Mouse (Mus musculus): ENCODE measurements around the gene Drd5.

Drd5 gene

GRCm38 (mm10) chr5:38318966-38319786, at the start of gene Drd5:
TSS of gene Drd5 (plus strand) at chr5:38319367.
- ChIA-PET POLR2A (interaction anchor here in 1 of 4 experiments (0.5 to 0.6 kb wide), 2 partner anchors 10 to 350 kb away, joined by 3 read pairs; no protein-coding TSS in a partner anchor), CTCF (interaction anchor here in 2 of 4 experiments (1.0 to 3.5 kb wide), 4 partner anchors 10 to 313 kb away, joined by 3 to 16 read pairs (median 4); no protein-coding TSS in a partner anchor)

- CTCF ChIA-PET, result no interaction called here
- POLR2A ChIA-PET, result no interaction called here
These were observed 48.2 kb upstream of the Drd5 start for GRCm38 (mm10) chr5:38270942-38271341.

DNA sequence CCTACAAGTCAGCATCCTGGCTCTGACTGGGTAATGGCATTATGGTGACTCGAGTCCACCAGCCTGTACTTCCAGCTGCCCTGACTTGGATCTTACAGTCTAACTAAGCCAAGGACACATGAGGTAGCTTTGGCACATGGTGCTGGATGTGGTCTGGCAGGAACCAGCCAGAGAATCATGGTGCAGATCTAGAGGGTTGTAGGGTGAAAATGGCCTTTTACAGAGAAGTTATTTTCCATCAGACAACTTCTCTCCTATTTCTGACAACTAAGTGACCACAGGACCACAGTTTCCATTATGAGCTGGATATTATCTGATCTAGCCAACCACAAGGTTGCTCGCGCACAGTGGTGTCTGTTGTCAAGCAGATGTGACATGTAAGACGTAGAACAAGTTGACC, 45.3 kb upstream of the Drd5 start:
- CTCF ChIA-PET, result interaction anchor here in 1 of 4 experiments (0.5 kb wide), 1 partner anchor 479 kb away, joined by 4 read pairs; no protein-coding TSS in a partner anchor

DNA sequence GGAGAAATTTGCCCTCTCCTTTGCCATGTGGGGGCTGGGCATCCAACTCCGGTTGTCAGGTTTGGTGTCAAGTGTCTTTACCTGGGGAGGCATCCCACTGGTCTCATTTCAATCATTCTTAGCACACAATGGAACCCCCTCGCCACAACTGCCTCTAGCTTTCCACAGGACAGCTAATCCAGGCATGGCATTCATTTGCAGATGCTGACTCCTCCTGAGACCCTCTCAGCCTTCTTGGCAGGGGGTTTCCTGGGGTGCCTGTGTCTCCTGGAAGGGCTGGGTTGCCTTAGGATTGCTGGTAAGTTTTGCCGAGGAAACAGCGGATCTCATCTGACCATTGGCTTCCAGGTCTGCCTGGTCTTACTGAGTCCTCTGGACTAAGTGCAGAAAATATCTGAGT, 43.4 kb upstream of the Drd5 start, which contains the start of gene Otop1:
Gene Otop1 (plus strand): TSS at position 202 of the 400 bp plus-strand sequence.
- ChIA-PET CTCF (no interaction called here), POLR2A (interaction anchor here in 2 of 4 experiments (0.7 to 1.5 kb wide), 2 partner anchors 12 to 15 kb away, joined by 3 to 5 read pairs; no protein-coding TSS in a partner anchor)

More for the DNA sequence above, 45.3 kb upstream of the Drd5 start:
- POLR2A ChIA-PET, result interaction anchor here in 2 of 4 experiments (0.6 kb wide), 3 partner anchors 267 to 1245 kb away, joined by 3 to 9 read pairs (median 4); no protein-coding TSS in a partner anchor

- ChIA-PET CTCF (no interaction called here), POLR2A (interaction anchor here in 1 of 4 experiments (0.7 to 1.2 kb wide), 3 partner anchors 25 to 389 kb away, joined by 3 to 4 read pairs (median 3); no protein-coding TSS in a partner anchor)
These were observed 42.7 kb upstream of the Drd5 start for GRCm38 (mm10) chr5:38276451-38276850.

DNA sequence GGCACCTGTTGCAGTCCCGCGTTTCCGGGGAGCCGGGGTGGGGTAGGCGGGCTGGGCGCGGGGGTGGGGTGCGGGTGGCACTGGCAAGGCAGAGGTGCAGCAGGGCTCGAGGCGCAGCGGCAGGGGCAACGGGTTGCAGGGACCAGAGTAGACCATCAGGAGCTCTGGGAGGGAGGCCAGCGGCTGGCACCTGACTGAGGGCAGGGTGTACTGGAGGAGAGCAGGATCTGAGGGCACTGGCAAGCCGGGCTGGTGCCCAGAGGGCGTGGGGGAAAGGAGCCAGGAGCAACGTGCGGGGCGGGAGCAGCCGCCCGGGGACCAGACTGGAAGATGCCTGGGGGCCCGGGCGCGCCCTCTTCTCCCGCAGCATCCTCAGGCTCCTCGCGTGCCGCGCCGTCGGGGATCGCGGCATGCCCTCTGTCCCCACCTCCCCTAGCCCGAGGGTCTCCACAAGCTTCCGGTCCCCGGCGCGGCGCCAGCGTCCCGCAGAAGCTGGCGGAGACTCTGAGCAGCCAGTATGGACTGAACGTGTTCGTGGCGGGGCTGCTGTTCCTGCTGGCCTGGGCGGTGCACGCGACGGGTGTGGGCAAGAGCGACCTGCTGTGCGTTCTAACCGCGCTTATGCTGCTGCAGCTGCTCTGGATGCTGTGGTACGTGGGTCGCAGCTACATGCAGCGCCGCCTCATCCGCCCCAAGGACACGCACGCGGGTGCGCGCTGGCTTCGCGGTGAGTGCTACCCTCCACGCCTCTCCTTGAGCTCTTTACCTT, 41.9 kb upstream of the Drd5 start:
- ChIA-PET POLR2A (interaction anchor here in 2 of 4 experiments (0.6 to 1.2 kb wide), 4 partner anchors 11 to 389 kb away, joined by 3 to 4 read pairs (median 3); no protein-coding TSS in a partner anchor), CTCF (interaction anchor here in 1 of 4 experiments (0.8 kb wide), 1 partner anchor 303 kb away, joined by 3 read pairs; no protein-coding TSS in a partner anchor)

DNA sequence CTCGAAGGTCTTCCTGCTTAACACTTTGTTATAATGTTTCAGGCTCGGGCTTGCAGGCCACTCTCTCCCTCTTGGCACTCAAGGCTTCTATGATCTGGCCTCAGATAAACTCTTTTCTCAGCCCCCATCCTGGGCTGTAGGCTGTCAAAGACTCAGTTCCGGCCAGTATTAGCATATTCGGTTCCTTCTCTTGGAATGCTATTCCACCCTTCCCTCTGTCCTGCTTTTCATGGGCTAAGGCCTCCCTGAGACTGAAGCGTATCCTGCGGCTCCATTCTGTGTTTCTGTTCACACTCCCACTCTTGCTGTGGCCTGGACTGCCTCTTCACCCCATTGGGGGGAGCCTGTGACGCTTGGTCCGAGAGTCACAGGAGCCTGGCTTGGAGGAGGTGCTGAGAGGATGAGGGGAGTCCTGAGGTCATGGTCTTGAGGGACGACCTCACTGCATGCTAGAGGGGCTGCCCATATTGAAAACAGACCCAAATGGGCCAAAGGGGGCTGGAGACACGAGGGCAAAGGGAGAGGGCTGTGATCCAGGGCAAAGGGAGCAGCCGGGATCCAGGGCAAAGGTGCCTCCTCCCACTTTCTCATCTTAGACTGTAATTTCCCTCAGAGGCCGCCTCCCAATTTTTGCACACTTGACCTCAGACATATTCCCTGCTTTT, 41.1 kb upstream of the Drd5 start:
- CTCF ChIA-PET, result no interaction called here
- POLR2A ChIA-PET, result interaction anchor here in 2 of 4 experiments (0.6 to 1.2 kb wide), 3 partner anchors 11 to 242 kb away, joined by 3 to 4 read pairs (median 3); no protein-coding TSS in a partner anchor

DNA sequence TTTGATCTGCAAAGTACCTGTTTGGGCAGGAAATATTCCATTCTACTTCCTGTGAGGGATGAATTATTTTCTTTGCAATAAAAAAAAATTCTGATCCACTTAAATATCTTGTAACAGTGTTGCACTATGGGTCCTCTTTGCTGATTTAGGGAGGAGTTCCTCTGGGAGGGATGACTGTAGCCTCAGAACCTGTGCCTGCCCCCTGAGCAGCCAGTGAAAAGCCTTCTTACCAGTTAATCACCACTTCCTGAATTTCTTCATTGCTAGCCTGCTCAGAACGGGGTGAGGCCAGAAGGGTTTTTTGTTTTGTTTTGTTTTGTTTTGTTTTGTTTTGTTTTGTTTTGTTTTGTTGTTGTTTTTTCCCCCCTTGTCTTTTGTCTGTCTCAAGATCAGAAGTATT, 39.1 kb upstream of the Drd5 start:
- CTCF ChIA-PET, result interaction anchor here in 1 of 4 experiments (1.1 to 1.3 kb wide), 2 partner anchors 11 to 29 kb away, joined by 3 read pairs; no protein-coding TSS in a partner anchor
- POLR2A ChIA-PET, result interaction anchor here in 1 of 4 experiments (0.6 kb wide), 1 partner anchor 144 kb away, joined by 3 read pairs; no protein-coding TSS in a partner anchor

GRCm38 (mm10) chr5:38285724-38286123, 33.4 kb upstream of the Drd5 start:
- ChIA-PET POLR2A (interaction anchor here in 1 of 4 experiments (1.0 kb wide), 1 partner anchor 16 kb away, joined by 4 read pairs; no protein-coding TSS in a partner anchor), CTCF (interaction anchor here in 1 of 4 experiments (1.2 kb wide), 1 partner anchor 22 kb away, joined by 3 read pairs; no protein-coding TSS in a partner anchor)

DNA sequence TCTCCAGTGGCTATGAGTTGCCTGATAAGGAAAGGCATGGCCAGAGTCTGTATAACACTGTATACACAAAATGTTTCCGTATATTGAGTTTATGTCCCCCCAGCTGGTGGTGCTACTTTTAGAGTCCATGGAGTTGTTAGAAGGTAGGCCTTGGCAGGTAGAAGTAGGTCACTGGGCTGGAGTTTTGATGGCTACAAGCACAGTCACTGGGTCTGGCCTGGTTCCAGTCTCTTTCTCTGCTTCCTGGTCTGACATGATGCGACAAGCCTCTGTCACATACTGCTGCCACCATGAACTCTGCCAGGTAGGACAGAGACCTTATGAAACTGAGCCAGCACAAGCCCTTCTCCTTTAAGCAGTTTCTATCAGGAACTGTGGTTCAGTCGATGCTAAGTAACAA, 30.7 kb upstream of the Drd5 start:
- CTCF ChIA-PET, result interaction anchor here in 1 of 4 experiments (0.9 kb wide), 1 partner anchor 20 kb away, joined by 4 read pairs; no protein-coding TSS in a partner anchor
- POLR2A ChIA-PET, result interaction anchor here in 1 of 4 experiments (0.6 kb wide), 1 partner anchor 904 kb away, joined by 3 read pairs; no protein-coding TSS in a partner anchor

DNA sequence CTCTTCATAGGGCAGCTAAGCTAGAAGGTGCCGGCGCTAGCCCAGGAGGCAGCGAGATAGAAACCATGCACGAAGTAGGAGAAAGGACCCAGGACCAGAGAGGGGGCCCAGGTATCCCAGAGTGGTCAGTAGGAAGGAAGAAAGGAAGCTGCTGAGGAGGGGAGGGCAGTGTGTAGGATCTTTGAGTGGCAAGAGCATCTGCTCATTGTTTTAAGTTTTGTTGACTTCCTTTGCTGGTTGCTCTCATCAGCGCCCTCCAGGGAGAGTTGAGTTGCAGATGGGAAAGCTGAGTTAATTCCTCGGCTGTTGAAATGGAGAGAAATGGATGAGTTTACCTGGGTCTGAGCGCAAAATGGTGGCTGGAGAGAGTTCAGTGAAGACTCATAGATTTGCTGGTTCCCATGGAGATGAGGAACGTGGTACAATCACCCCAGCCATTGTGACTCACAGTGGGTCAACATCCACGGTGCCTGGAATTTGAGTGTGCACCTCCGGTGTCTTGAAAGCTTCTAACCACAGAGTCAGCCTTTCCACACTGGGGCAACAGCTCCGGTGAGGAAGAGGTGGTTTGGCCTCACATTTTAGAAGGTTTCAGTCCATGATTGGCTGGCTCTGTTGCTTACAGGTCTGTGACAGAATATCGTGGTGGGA, 17.3 kb upstream of the Drd5 start:
- ChIA-PET POLR2A (interaction anchor here in 1 of 4 experiments (1.2 kb wide), 3 partner anchors 16 to 65 kb away, joined by 3 to 4 read pairs (median 3); no protein-coding TSS in a partner anchor), CTCF (interaction anchor here in 3 of 4 experiments (0.7 to 1.4 kb wide), 5 partner anchors 9 to 330 kb away, joined by 3 to 5 read pairs (median 3); no protein-coding TSS in a partner anchor)

DNA sequence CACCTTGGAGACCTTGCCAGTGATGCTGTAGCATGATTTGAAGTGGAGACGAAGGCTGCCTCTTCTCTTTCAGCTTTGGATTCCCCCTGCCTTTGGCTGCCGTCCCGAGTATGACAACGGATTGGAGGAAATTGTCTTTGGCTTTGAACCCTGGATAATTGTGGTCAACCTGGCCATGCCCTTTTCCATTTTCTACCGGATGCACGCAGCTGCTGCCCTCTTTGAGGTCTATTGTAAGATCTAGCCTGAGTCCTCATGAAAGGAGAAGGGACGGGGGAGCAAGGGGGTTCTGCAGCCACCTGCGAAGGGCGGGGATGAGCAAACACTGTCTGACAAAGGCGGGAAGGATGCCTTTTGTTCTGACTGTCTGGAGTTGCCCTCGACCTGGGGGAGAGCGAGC, 16.5 kb upstream of the Drd5 start:
- ChIA-PET CTCF (interaction anchor here (0.7 to 1.4 kb wide), 5 partner anchors 66 to 329 kb away, joined by 3 to 5 read pairs (median 3); no protein-coding TSS in a partner anchor), POLR2A (interaction anchor here in 1 of 4 experiments (1.2 kb wide), 3 partner anchors 17 to 64 kb away, joined by 3 to 4 read pairs (median 3); no protein-coding TSS in a partner anchor)

DNA sequence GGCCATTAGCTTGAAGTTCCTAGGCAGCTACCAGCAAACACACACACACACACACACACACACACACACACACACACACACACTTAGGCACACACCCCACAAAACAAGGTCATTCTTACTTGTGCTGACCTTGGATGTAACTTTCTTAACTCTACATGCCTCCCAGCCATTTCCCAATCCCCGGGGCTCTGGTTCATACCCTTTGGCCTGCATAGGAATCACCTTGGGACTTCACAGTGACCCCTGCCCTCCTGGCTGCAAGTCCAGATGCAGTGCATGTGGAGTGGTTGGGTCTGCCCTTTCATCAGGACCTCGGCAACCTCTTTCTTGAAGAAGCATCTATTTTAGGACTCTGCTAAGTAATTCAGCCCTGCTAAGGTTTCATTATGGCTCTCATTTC, 13.9 kb upstream of the Drd5 start:
- POLR2A ChIA-PET, result no interaction called here
- CTCF ChIA-PET, result interaction anchor here in 2 of 4 experiments (0.6 to 1.9 kb wide), 5 partner anchors 26 to 328 kb away, joined by 3 to 6 read pairs (median 3); no protein-coding TSS in a partner anchor

- ChIA-PET POLR2A (interaction anchor here (0.5 to 1.4 kb wide), 8 partner anchors 11 to 362 kb away, joined by 3 to 4 read pairs (median 3); no protein-coding TSS in a partner anchor), CTCF (interaction anchor here (0.5 to 4.4 kb wide), 75 partner anchors 8 to 774 kb away, joined by 3 to 47 read pairs (median 4); partner anchors contain the start of gene Drd5 (in 1 of the 4))
These were observed 11.7 kb upstream of the Drd5 start for GRCm38 (mm10) chr5:38307255-38308101.

DNA sequence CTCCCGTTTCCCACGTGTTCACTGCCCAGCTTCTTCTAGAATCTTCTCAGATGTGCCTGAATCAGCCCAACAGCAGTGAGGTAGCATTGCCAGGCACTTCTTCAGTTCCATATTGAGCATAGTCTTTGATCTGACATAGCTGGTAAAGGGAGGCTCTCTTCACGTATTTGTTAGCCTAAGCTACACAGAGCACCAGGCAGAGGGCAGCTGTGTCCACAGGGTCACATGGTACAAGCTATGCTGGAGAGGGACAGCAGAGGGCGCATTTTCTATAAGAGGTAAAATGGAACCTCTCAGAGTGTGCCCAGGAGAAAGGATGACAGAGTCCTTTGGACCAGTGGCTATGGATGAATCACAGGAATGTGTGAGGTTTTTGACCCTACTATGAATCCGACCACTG, 10.3 kb upstream of the Drd5 start:
- CTCF ChIA-PET, result interaction anchor here (0.6 to 4.4 kb wide), 70 partner anchors 9 to 499 kb away, joined by 3 to 47 read pairs (median 4); partner anchors contain the start of gene Drd5 (in 1 of the 4)
- POLR2A ChIA-PET, result interaction anchor here in 2 of 4 experiments (0.6 to 1.4 kb wide), 7 partner anchors 161 to 444 kb away, joined by 3 to 5 read pairs (median 4); no protein-coding TSS in a partner anchor

- ChIA-PET POLR2A (interaction anchor here in 1 of 4 experiments (1.2 kb wide), 1 partner anchor 160 kb away, joined by 4 read pairs; no protein-coding TSS in a partner anchor), CTCF (interaction anchor here (0.6 to 4.4 kb wide), 22 partner anchors 8 to 443 kb away, joined by 3 to 47 read pairs (median 8); no protein-coding TSS in a partner anchor)
These were observed 9.4 kb upstream of the Drd5 start for GRCm38 (mm10) chr5:38309795-38310194.
